Mouse (Mus musculus) erythroblast, embryonic 14.5 days (primary cell): Measurements from ENCODE around the gene Shank2.

Source experiments
- GATA1 ChIP-seq: IDR thresholded peaks from 2 replicates; pipeline ENCODE4 v1.6.1; 2012; ENCODE audit warnings: low read length, inconsistent platforms, mixed read lengths
- TAL1 ChIP-seq: IDR thresholded peaks from 3 replicates; pipeline ENCODE4 v1.6.1; 2012; ENCODE audit warnings: low read length, inconsistent platforms, mixed read lengths

GRCm38 (mm10) chr7:144373059-144373458 is 371.3 kb downstream of the Shank2 start:
- TF ChIP-seq TAL1 (no peak), GATA1 (no peak)
